Mouse (Mus musculus) left cerebral cortex, adult 2 months (tissue): ENCODE results near the gene Serpina3c. TPM values are rescaled to one million over a fixed set of nuclear protein-coding genes. Genes with fewer than 3 reads are reported as not detected.

Experiments used
- DNase-seq, 2 experiments: peaks; one replicate each; pipeline ENCODE4 v3.0.0; 2021 to 2022; ENCODE audit warnings: low spot score in 2 of 2, mixed read lengths in 1 of 2; ENCODE audit errors: extremely low spot score in 1 of 2
- H3K27ac ChIP-seq: fragments of 200-600 bp; 2 replicates; pipeline ENCODE4 v1.8.1; 2022
- H3K4me3 ChIP-seq: fragments of 200-600 bp; 2 replicates; pipeline ENCODE4 v1.8.1; 2022
- CTCF ChIP-seq: fragments of 200-600 bp; IDR thresholded peaks from 2 replicates; pipeline ENCODE4 v1.8.1; 2022; ENCODE audit warnings: antibody characterized with exemption, mild to moderate bottlenecking, moderate library complexity
- intact Hi-C: fragments of 180-260 bp; cut with DNase I; formaldehyde crosslinking; loops from one replicate; pipeline ENCODE4 v1.15.1; 2025
- long read RNA-seq, 2 experiments: library from polyadenylated mRNA; stranded (forward); transcript quantifications; one replicate each; pipeline ENCODE4 v2.0.0; 2021; ENCODE audit warnings: borderline mapping rate in 2 of 2
- total RNA-seq, 2 experiments: library from RNA; stranded (reverse); gene quantifications; 2 replicates each; pipeline ENCODE4 v1.2.3; 2021

Serpina3c gene
- total RNA-seq = not detected
- long read RNA-seq, experiment 1 = 0 reads
- long read RNA-seq, experiment 2 = 0 reads

GRCm38 (mm10) chr12:104153656-104154055 is at the start of gene Serpina3c:
Gene Serpina3c (minus strand): TSS chr12:104153870.
- intact Hi-C loops = no loop called here
- DNase-seq = no peak
- Histone ChIP-seq H3K27ac (no peak within 1 kb of the TSS), H3K4me3 (no peak within 1 kb of the TSS)
- no peak for TF ChIP-seq CTCF

GRCm38 (mm10) chr12:104190852-104191251 is 37.2 kb upstream of the Serpina3c start:
- intact Hi-C loops = no loop called here
- DNase-seq = no peak
- no peak for TF ChIP-seq CTCF
- Histone ChIP-seq H3K4me3 (no peak overlapping the region), H3K27ac (no peak overlapping the region)

GRCm38 (mm10) chr12:104189246-104189645 is 35.6 kb upstream of the Serpina3c start:
- intact Hi-C loops = no loop called here
- TF ChIP-seq CTCF = no peak
- H3K4me3 ChIP-seq = no peak overlapping the region
- no peak overlapping the region for H3K27ac ChIP-seq
- DNase-seq = no peak

GRCm38 (mm10) chr12:104186041-104186581 is 32.4 kb upstream of the Serpina3c start:
- TF ChIP-seq CTCF = no peak
- DNase-seq = no peak

GRCm38 (mm10) chr12:104185046-104185445 is 31.4 kb upstream of the Serpina3c start:
- TF ChIP-seq CTCF = no peak
- intact Hi-C loops = no loop called here

More at GRCm38 (mm10) chr12:104186041-104186581, 32.4 kb upstream of the Serpina3c start:
- Histone ChIP-seq H3K27ac (no peak overlapping the region), H3K4me3 (no peak overlapping the region)
- intact Hi-C loops = no loop called here

GRCm38 (mm10) chr12:104178987-104179386 is 25.3 kb upstream of the Serpina3c start:
- Histone ChIP-seq H3K27ac (no peak overlapping the region), H3K4me3 (no peak overlapping the region)
- DNase-seq = no peak
- TF ChIP-seq CTCF = no peak
- intact Hi-C loops = no loop called here

More at GRCm38 (mm10) chr12:104185046-104185445, 31.4 kb upstream of the Serpina3c start:
- no peak overlapping the region for H3K4me3 ChIP-seq
- no peak overlapping the region for H3K27ac ChIP-seq
- no peak for DNase-seq

GRCm38 (mm10) chr12:104178577-104178976 is 24.9 kb upstream of the Serpina3c start:
- no peak overlapping the region for H3K27ac ChIP-seq
- intact Hi-C loops = no loop called here
- DNase-seq = no peak
- TF ChIP-seq CTCF = no peak
- H3K4me3 ChIP-seq = no peak overlapping the region

- no peak for TF ChIP-seq CTCF
- no peak overlapping the region for H3K4me3 ChIP-seq
- no peak overlapping the region for H3K27ac ChIP-seq
- intact Hi-C loops = no loop called here
- DNase-seq = no peak
Measured at GRCm38 (mm10) chr12:104175636-104176035, 22.0 kb upstream of the Serpina3c start.

GRCm38 (mm10) chr12:104174747-104175146 is 21.1 kb upstream of the Serpina3c start:
- Histone ChIP-seq H3K4me3 (no peak overlapping the region), H3K27ac (no peak overlapping the region)
- intact Hi-C loops = no loop called here
- TF ChIP-seq CTCF = no peak
- DNase-seq = no peak

- TF ChIP-seq CTCF = no peak
- no peak for DNase-seq
- no peak overlapping the region for H3K4me3 ChIP-seq
- no peak overlapping the region for H3K27ac ChIP-seq
- intact Hi-C loops = no loop called here
Measured at GRCm38 (mm10) chr12:104153041-104153645, 527 bp downstream of the Serpina3c start.

- TF ChIP-seq CTCF = no peak
- intact Hi-C loops = no loop called here
- H3K27ac ChIP-seq = no peak overlapping the region
- DNase-seq = no peak
- H3K4me3 ChIP-seq = no peak overlapping the region
Measured at GRCm38 (mm10) chr12:104151989-104152388, 1.7 kb downstream of the Serpina3c start.

- no peak for DNase-seq
- H3K4me3 ChIP-seq = no peak overlapping the region
- TF ChIP-seq CTCF = no peak
- H3K27ac ChIP-seq = no peak overlapping the region
- intact Hi-C loops = no loop called here
Measured at GRCm38 (mm10) chr12:104145571-104145970, 8.1 kb downstream of the Serpina3c start.

- DNase-seq = no peak
- Histone ChIP-seq H3K4me3 (no peak overlapping the region), H3K27ac (no peak overlapping the region)
- TF ChIP-seq CTCF = no peak
- intact Hi-C loops = no loop called here
Measured at GRCm38 (mm10) chr12:104143286-104143685, 10.4 kb downstream of the Serpina3c start.
